Mouse (Mus musculus) spleen, adult 2 months (tissue): ENCODE measurements at regions not wholly inside any gene's neighbourhood (a gene's known extent, or its start where the extent isn't known, plus 50 kb on each side); places are given as distances from the start of the nearest gene placed in this dataset.

Experiments
- DNase-seq, 2 experiments: peaks; one replicate each; pipeline versions ENCODE4 v3.0.0 to v3.0.0-alpha.2; 2012 to 2021; ENCODE audit warnings: low spot score in 2 of 2, low read depth in 1 of 2
- H3K27ac ChIP-seq: fragments of 200-500 bp; 2 replicates; pipeline ENCODE4 v1.5.1; 2012; ENCODE audit warnings: low read length, inconsistent platforms; ENCODE audit not compliant: insufficient read depth
- H3K27me3 ChIP-seq: fragments of 200-500 bp; 2 replicates; pipeline ENCODE4 v1.6.1; 2012; ENCODE audit warnings: mild to moderate bottlenecking, moderate library complexity, low read length, inconsistent platforms; ENCODE audit not compliant: control insufficient read depth, insufficient read depth
- H3K36me3 ChIP-seq: fragments of 200-500 bp; 2 replicates; pipeline ENCODE4 v1.6.1; 2012; ENCODE audit warnings: mild to moderate bottlenecking, low read length, inconsistent platforms; ENCODE audit not compliant: control insufficient read depth, insufficient read depth
- H3K4me1 ChIP-seq: fragments of 200-500 bp; 2 replicates; pipeline ENCODE4 v1.6.1; 2011; ENCODE audit warnings: inconsistent platforms; ENCODE audit not compliant: control insufficient read depth, insufficient read depth, insufficient read length
- H3K4me3 ChIP-seq: fragments of 200-500 bp; 2 replicates; pipeline ENCODE4 v1.5.1; 2011; ENCODE audit warnings: mild to moderate bottlenecking, inconsistent platforms; ENCODE audit not compliant: insufficient read depth, insufficient read length; ENCODE audit errors: extremely low read depth
- CTCF ChIP-seq: fragments of 200-500 bp; IDR thresholded peaks from 2 replicates; pipeline ENCODE4 v1.5.1; 2011; ENCODE audit warnings: mild to moderate bottlenecking, inconsistent platforms; ENCODE audit not compliant: insufficient read depth, insufficient read length, insufficient replicate concordance; ENCODE audit errors: extremely low read depth
- POLR2A ChIP-seq: fragments of 200-500 bp; IDR thresholded peaks from 2 replicates; pipeline ENCODE4 v1.6.1; 2011; ENCODE audit warnings: low read depth, low read length, inconsistent platforms
- WGBS: fragments of 180-500 bp; shearing (Covaris S2); methylation state at CpG from one replicate; pipeline ENCODE4 v1.1.7; 2018; 5-methylcytosine and 5-hydroxymethylcytosine counted together

GRCm38 (mm10) chr12:25313212-25313611 lies 216.3 kb upstream of the Id2 start:
- peaks cover 15% of the 10 kb centered on the region; the same call in 1 of the 2 replicates for H3K4me1 ChIP-seq
- DNase-seq = no peak
- H3K4me3 ChIP-seq = no peak overlapping the region
- no peak for TF ChIP-seq POLR2A
- no peak for TF ChIP-seq CTCF
- H3K27ac ChIP-seq = no peak overlapping the region
- no peaks in the 10 kb centered on the region for H3K27me3 ChIP-seq
- no peaks in the 10 kb centered on the region for H3K36me3 ChIP-seq

- TF ChIP-seq POLR2A = no peak
- no peak for TF ChIP-seq CTCF
- H3K4me1 ChIP-seq = peaks cover 15% of the 10 kb centered on the region; the same call in 1 of the 2 replicates
- no peaks in the 10 kb centered on the region for H3K36me3 ChIP-seq
- H3K27ac ChIP-seq = no peak overlapping the region
- no peaks in the 10 kb centered on the region for H3K27me3 ChIP-seq
- no peak for DNase-seq
- WGBS = 92% methylated on average over 2 of the region's 2 CpGs
- no peak overlapping the region for H3K4me3 ChIP-seq
These were observed 215.4 kb upstream of the Id2 start for GRCm38 (mm10) chr12:25312390-25312789.

GRCm38 (mm10) chr12:25311728-25312127 lies 214.8 kb upstream of the Id2 start:
- WGBS = 12% methylated on average over 7 of the region's 7 CpGs
- TF ChIP-seq POLR2A = no peak
- no peak for TF ChIP-seq CTCF
- peak; percentile 35 to 39 for DNase-seq
- Histone ChIP-seq H3K27ac (peak overlapping the region; percentile 21; the same call in 1 of the 2 replicates), H3K36me3 (no peaks in the 10 kb centered on the region), H3K4me1 (peaks cover 15% of the 10 kb centered on the region; the same call in 1 of the 2 replicates), H3K27me3 (no peaks in the 10 kb centered on the region), H3K4me3 (no peak overlapping the region)

- Histone ChIP-seq H3K4me3 (no peak overlapping the region), H3K27me3 (no peaks in the 10 kb centered on the region), H3K27ac (no peak overlapping the region), H3K36me3 (no peaks in the 10 kb centered on the region), H3K4me1 (peaks cover 9% of the 10 kb centered on the region; the same call in 1 of the 2 replicates)
- 70% methylated on average over 6 of the region's 6 CpGs for WGBS
- TF ChIP-seq CTCF (no peak), POLR2A (no peak)
- DNase-seq = no peak
These were observed 213.5 kb upstream of the Id2 start for GRCm38 (mm10) chr12:25310293-25310946.

- TF ChIP-seq POLR2A (no peak), CTCF (no peak)
- DNase-seq = no peak
- 93% methylated on average over 6 of the region's 6 CpGs for WGBS
- no peaks in the 10 kb centered on the region for H3K36me3 ChIP-seq
- peaks cover 9% of the 10 kb centered on the region; the same call in 1 of the 2 replicates for H3K4me1 ChIP-seq
- H3K27ac ChIP-seq = no peak overlapping the region
- no peaks in the 10 kb centered on the region for H3K27me3 ChIP-seq
- H3K4me3 ChIP-seq = no peak overlapping the region
These were observed 212.3 kb upstream of the Id2 start for GRCm38 (mm10) chr12:25309234-25309633.

GRCm38 (mm10) chr12:25305764-25306653 lies 209.1 kb upstream of the Id2 start:
- Histone ChIP-seq H3K27ac (no peak overlapping the region), H3K4me3 (no peak overlapping the region), H3K27me3 (no peaks in the 10 kb centered on the region), H3K4me1 (peaks cover 6% of the 10 kb centered on the region; the same call in 1 of the 2 replicates), H3K36me3 (no peaks in the 10 kb centered on the region)
- 63% methylated on average over 12 of the region's 12 CpGs for WGBS
- no peak for DNase-seq
- TF ChIP-seq POLR2A (no peak), CTCF (no peak)
